Mouse (Mus musculus) forelimb bud, embryonic 11.5 days (tissue): ENCODE measurements at regions not wholly inside any gene's neighbourhood (a gene's known extent, or its start where the extent isn't known, plus 50 kb on each side); places are given as distances from the start of the nearest gene placed in this dataset.
"Not testable (repeated sequence)": the region's sequence is repeated elsewhere in the genome, so short reads cannot be mapped to it uniquely, and the experiment has no call there.

ENCODE experiments used
- DNase-seq: peaks from one replicate; pipeline ENCODE4 v3.0.0-alpha.2; 2012; ENCODE audit warnings: low read depth, low spot score

GRCm38 (mm10) chr1:13042326-13042725 is 1628.4 kb downstream of the A830018L16Rik start:
- DNase-seq = no peak

GRCm38 (mm10) chr1:13050140-13050775 is 1636.4 kb downstream of the A830018L16Rik start:
- peak; percentile 59 for DNase-seq

- not testable (repeated sequence) for DNase-seq
Observed at GRCm38 (mm10) chr1:13051433-13052066, 1637.6 kb downstream of the A830018L16Rik start.

DNA sequence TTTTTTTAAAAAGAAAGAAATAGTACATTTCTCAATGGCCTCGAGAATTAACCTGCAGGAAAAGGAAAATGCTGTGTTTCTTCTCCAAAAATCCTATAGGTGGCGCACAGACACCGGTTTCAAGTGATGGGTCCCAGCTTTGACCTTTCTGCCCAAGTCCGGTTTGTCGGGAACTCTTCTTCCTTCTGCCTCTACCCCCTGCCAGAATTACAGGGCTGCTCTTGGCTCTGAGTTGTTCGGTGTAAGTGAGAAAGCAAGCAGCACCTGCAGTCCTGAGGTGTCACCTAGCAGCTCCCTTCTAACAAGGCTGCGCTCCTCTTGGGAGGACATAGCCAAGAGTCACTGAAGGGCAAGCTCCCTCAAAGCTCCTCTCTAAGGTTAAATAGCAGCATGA is 1638.2 kb downstream of the A830018L16Rik start:
- DNase-seq = peak; percentile 49

DNA sequence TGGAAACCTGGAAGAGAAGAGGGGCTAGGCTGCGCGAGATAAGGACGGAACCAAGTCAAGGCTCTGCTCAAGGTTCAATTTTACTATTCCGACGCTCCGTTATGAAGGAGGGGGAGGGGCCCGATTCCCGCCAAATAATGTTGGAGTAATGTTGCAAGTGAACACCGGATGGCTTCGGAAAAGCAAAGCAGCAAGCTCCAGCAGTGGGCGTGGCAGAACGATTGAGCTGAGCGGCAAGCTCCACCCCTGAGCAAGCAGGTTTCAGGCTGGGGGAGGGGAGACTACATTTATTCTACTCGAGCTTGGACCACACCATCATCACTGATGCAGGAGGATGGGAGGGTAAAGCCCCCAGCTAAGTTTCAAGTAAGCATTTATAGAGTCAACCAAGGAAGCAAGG is 1643.8 kb downstream of the A830018L16Rik start:
- no peak for DNase-seq

DNA sequence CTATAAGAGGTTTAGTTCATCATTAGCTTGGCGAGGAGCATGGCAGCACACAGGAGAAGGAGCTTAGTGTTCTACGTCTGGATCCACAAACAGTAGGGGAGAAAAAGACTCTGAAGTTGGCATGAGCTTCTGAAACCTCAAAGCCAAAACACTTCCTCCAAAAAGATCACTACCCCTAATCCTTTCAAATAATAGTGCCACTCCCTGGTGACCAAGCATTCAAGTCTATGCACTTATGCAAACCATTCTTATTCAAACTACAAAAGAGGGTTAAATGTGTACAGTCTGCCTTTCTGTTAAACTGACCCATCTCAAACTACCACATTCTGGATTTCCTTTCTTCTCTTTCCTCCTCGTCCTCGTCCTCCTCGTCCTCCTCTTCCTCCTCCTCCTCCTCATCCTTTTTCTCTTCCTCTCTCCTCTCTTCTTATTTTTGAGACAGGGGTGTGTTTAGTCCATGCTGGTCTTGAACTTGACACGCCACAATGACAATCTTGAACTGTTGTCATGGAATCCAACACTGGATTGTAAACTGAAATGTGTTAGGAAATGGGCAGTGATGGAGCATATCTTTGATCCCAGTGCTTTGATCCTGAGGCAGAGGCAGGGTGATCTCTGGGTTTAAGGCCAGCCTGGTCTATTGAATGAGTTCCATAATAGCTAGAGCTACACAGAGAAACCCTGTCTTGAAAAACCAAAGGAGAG is 1645.9 kb downstream of the A830018L16Rik start:
- DNase-seq = no peak
